Mouse (Mus musculus) small intestine, adult 2 months (tissue): ENCODE data around the gene Dok5. TPM values are rescaled to one million over a fixed set of nuclear protein-coding genes. Genes with fewer than 3 reads are reported as not detected.

Source experiments
- H3K27ac ChIP-seq: fragments of 200-500 bp; 2 replicates; pipeline ENCODE4 v1.5.1; 2012; ENCODE audit warnings: low read depth, low read length, control low read depth, inconsistent platforms; ENCODE audit not compliant: insufficient read depth
- H3K27me3 ChIP-seq: fragments of 200-500 bp; 2 replicates; pipeline ENCODE4 v1.6.1; 2012; ENCODE audit warnings: mild to moderate bottlenecking, moderate library complexity, low read length, inconsistent platforms; ENCODE audit not compliant: control insufficient read depth, insufficient read depth
- H3K36me3 ChIP-seq: fragments of 200-500 bp; 2 replicates; pipeline ENCODE4 v1.6.1; 2012; ENCODE audit warnings: mild to moderate bottlenecking, low read length, control low read depth, inconsistent platforms; ENCODE audit not compliant: control insufficient read depth, insufficient read depth
- H3K4me1 ChIP-seq: fragments of 200-500 bp; 2 replicates; pipeline ENCODE4 v1.6.1; 2012; ENCODE audit warnings: low read length, inconsistent platforms, mixed read lengths; ENCODE audit not compliant: control insufficient read depth, insufficient read depth, insufficient read length
- H3K4me3 ChIP-seq: fragments of 200-500 bp; 2 replicates; pipeline ENCODE4 v1.5.1; 2012; ENCODE audit warnings: low read depth, mild to moderate bottlenecking, control low read depth, inconsistent platforms, low read length, moderate library complexity
- CTCF ChIP-seq: fragments of 200-500 bp; IDR thresholded peaks from 2 replicates; pipeline ENCODE4 v1.5.1; 2012; ENCODE audit warnings: low read depth, mild to moderate bottlenecking, control low read depth, inconsistent platforms, low read length, moderate library complexity, mixed read lengths; ENCODE audit not compliant: insufficient replicate concordance, insufficient read length; ENCODE audit errors: extremely low read depth
- POLR2A ChIP-seq: fragments of 200-500 bp; IDR thresholded peaks from 2 replicates; pipeline ENCODE4 v1.6.1; 2012; ENCODE audit warnings: low read depth, mild to moderate bottlenecking, control low read depth, inconsistent platforms, low read length, moderate library complexity
- WGBS: fragments of 180-500 bp; shearing (Covaris S2); methylation state at CpG from one replicate; pipeline ENCODE4 v1.1.7; 2018; 5-methylcytosine and 5-hydroxymethylcytosine counted together
- polyA plus RNA-seq: library from polyadenylated mRNA; depleted of rRNA; stranded (reverse); fragments of >200 nt; gene quantifications from 2 replicates; pipeline ENCODE4 v1.2.3, GENCODE M21; 2012; rRNA removed

The Dok5 gene
- polyA plus RNA-seq, 1 experiment = 0.14 TPM

DNA sequence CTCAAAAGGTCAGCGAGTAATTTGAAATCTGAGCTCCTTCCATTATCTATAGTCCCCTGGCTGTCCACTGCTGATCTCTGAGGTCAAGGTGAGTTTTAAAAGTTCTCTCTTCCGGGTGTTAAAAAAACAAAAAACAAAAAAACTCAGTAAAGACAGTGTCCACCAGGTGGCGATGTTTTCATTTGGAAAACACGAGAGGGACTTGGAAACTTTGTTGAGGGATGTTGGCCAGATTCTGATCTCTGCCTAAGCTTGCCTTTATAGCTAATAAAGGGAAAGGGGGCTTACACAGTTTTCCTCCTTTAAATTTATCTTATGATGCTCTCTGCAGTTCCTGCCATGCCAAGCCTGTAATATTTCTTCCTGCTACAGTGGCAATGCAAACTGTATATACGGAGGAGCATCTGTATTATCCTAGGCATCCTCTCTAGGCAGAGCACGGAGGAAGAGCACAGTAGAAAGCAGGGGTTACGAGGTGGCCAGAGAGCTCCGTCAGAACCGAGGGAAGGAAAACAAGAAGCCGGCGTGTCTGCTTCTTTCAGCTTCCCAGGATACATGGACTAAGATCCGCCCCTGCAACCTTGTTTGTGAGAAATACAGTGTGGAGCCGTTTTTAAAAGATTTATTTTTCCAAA lies 181.1 kb downstream of the Dok5 start:
- no peaks in the 10 kb centered on the region for H3K36me3 ChIP-seq
- WGBS = 46% methylated on average over 13 of the region's 13 CpGs
- H3K4me1 ChIP-seq = no peaks in the 10 kb centered on the region
- H3K27me3 ChIP-seq = no peaks in the 10 kb centered on the region
- TF ChIP-seq POLR2A = no peak
- no peak for TF ChIP-seq CTCF
- H3K4me3 ChIP-seq = no peak overlapping the region
- H3K27ac ChIP-seq = no peak overlapping the region

DNA sequence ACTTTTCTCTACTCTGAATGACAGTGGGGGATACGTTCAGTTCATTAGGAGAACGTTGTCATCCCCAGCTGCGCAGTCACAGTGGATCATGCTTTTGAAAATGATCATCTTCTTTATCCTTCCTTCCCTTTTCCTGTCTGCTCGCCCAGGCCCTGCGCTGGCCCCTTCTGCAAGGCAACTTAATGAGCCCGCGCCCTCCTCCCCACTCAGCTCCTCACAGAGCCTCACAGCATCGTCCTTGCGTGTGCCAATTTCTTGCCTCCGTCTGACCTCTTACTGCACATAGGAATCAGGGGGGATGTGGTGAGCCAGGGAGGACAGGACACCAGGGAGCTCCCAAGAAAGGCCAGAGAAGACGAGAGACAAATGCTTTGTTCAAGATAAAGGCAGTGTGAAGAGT lies 182.3 kb downstream of the Dok5 start:
- Histone ChIP-seq H3K36me3 (no peaks in the 10 kb centered on the region), H3K27me3 (no peaks in the 10 kb centered on the region), H3K4me3 (no peak overlapping the region), H3K27ac (no peak overlapping the region), H3K4me1 (no peaks in the 10 kb centered on the region)
- WGBS = 77% methylated on average over 11 of the region's 11 CpGs
- TF ChIP-seq POLR2A (no peak), CTCF (no peak)

DNA sequence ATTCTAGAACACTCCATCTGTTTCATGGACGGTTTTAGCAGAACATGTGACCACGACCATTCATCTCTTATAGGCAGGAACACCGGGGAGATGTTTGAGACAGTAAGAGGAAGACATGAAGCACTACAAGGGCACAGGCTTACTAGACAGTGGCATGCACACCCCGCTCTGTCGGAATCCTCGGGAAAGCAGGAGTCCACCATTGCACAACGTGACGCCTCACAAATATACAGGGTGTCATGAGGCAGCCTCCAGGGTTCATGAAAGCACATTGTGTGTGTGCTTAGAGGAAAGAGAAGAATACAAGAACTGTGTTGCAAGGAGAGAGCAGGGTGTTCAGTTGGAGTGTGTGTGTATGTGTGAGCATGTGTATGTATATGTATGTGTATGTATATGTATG lies 184.0 kb downstream of the Dok5 start:
- H3K36me3 ChIP-seq = no peaks in the 10 kb centered on the region
- H3K27me3 ChIP-seq = no peaks in the 10 kb centered on the region
- no peak overlapping the region for H3K27ac ChIP-seq
- TF ChIP-seq CTCF (no peak), POLR2A (no peak)
- no peak overlapping the region for H3K4me3 ChIP-seq
- WGBS = 87% methylated on average over 8 of the region's 8 CpGs
- H3K4me1 ChIP-seq = no peaks in the 10 kb centered on the region

DNA sequence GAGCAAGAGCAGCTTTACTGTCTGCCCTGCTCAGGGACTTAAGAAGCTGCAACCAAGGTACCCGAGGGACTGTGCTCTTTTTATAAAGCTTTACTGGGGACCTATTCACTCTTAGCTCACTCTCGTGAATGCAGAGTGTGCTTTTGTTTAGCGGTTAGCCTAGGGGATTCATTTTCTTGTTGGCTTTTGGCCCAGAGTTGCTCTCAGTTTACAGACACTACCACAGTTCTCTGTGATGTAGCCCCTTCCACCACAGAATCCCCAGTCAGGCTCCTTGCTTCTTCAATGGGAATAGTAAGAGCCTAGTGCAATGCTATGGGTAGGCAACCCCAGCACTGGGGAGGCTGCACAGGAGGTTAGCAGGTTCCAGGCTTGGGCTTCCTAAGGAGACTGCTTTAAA lies 190.7 kb downstream of the Dok5 start:
- no peak overlapping the region for H3K4me3 ChIP-seq
- 55% methylated on average over 3 of the region's 3 CpGs for WGBS
- H3K27me3 ChIP-seq = no peaks in the 10 kb centered on the region
- TF ChIP-seq CTCF = no peak
- no peak for TF ChIP-seq POLR2A
- no peaks in the 10 kb centered on the region for H3K36me3 ChIP-seq
- H3K27ac ChIP-seq = no peak overlapping the region
- no peaks in the 10 kb centered on the region for H3K4me1 ChIP-seq

DNA sequence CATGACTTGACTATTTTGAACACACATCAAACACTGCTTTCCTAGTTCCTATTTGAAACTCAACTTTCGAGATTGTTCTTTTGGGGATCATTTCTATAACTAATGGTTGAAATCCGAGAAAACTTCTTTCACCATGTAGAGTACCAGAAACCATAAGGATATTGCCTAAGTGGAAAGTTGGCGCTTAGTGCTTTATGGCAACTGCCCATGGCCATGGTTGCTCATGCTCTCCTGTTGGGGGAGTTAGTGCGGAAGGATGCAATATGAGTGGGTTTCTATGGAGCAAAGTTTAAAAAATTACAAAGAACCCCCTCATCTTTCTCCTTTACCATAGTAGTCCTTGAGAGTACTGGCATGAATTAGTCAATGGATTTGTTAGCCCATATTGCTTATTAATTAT lies 192.5 kb downstream of the Dok5 start:
- Histone ChIP-seq H3K4me1 (no peaks in the 10 kb centered on the region), H3K27ac (no peak overlapping the region), H3K27me3 (no peaks in the 10 kb centered on the region), H3K4me3 (no peak overlapping the region), H3K36me3 (no peaks in the 10 kb centered on the region)
- TF ChIP-seq POLR2A (no peak), CTCF (no peak)
- WGBS = 87% methylated on average over 4 of the region's 4 CpGs

DNA sequence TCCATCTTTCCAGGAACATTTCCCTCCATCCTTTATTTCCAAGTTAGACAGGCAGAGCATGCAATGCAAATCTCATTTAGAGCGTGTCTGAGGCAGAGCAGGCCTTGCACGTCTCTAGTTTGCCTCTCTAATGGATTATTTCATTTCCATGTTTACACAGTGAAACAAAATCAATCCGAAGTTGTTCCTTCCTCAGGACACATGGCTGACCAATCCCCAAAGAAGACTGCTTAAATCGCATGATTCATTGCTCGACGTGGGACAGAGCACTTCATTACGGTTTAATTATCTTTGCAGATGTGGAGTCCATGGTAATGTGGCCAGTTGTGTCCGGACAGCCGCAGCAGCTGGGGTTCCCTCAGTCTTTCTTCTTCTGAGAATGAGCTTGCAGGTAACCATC lies 194.6 kb downstream of the Dok5 start:
- Histone ChIP-seq H3K27me3 (no peaks in the 10 kb centered on the region), H3K4me1 (no peaks in the 10 kb centered on the region), H3K36me3 (no peaks in the 10 kb centered on the region), H3K4me3 (no peak overlapping the region), H3K27ac (no peak overlapping the region)
- 58% methylated on average over 9 of the region's 9 CpGs for WGBS
- no peak for TF ChIP-seq POLR2A

Other genes with a start within 250 kb of the Dok5 start
- gene Pfdn4, start 235.4 kb upstream of the Dok5 start, polyA plus RNA-seq = 0.98 and 1.2 TPM in 2 replicates
- gene Cyp24a1, start 234.7 kb upstream of the Dok5 start, polyA plus RNA-seq = not detected in 2 replicates
- not detected in 2 replicates for gene 4930470P17Rik, start 129.8 kb upstream of the Dok5 start, polyA plus RNA-seq